Mouse (Mus musculus): Measurements from ENCODE around the gene Clec11a.
"Not testable (repeated sequence)": the region's sequence is repeated elsewhere in the genome, so short reads cannot be mapped to it uniquely, and the experiment has no call there.

Gene Clec11a

DNA sequence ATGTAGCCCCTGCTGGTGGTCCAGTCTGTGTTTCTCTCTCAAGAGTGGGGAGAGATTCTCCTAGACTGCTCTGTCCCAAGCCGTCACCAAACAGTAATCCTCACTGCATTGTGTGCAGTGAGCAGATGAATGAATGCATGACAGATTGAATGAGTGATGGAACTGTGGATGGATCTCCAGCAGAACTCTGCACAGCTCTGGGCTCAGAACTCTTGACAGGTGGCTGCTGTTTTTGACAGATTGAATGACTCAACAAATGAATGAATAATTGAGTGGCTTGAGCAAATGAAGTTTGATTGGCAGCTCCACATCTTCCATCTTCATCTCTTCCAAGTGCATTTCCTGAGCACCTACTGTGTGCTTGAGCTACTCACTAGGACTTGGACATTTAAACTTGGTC, 15.6 kb upstream of the Clec11a start:
- DNase-seq (ENCODE audit: low spot score): no peak

DNA sequence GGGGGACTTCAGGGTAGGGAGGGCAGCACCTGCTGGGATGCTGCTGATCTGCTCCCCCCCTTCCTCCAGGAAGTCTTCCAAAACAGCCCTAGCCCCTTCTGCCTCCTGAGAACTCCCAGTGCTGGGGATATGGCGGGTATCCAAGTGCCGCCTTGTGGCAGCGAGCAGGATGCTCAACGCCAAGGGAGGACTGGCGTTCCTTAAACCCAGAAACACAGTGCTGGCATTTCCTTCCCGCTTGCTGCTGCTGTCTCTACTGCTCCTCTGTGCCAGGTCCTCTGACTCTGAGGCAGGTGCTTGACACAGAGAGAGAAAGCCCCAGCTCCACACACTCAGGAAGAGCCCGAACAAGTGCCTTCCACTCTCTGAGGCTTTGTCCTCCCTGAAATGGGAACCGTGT, 14.2 kb upstream of the Clec11a start:
- no peak for DNase-seq (ENCODE audit: low spot score)

DNA sequence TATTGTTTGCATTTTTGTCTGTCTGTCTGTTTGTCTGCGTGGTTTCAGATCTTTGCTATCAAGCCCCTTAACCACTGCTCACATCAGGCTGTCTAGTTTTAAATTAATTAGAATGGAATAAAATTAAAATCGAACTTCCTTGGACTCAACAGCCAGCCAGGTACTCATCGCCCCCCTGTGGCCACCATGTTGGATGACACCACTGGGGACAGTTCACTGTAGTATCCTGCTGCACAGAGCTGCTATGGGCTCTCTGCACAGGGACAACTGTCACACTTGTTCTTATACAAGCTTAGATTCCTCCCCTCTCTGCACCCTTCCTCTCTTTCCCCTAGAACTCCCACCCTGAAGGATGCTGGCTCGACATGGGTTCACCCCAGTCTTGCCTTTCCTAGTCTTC, 11.2 kb upstream of the Clec11a start:
- no peak for DNase-seq (ENCODE audit: low spot score)

DNA sequence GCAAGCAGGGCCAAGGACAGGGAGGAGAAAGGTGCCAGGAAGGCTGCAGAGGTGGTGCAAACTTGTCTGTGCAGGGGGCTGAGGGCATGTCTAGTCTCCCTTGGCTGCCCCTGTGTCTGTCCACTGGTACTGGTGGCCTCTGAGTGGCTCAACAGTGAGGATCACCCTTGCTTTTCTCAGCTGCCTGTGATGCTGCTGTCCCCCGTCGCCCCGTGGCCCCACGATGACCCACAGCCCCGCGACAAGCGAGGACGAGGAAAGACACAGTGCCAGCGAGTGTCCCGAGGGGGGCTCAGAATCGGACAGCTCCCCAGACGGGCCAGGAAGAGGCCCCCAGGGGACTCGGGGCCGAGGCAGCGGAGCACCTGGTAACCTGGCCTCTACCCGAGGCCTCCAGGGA, 5.8 kb upstream of the Clec11a start:
- DNase-seq (ENCODE audit: low spot score): no peak

DNA sequence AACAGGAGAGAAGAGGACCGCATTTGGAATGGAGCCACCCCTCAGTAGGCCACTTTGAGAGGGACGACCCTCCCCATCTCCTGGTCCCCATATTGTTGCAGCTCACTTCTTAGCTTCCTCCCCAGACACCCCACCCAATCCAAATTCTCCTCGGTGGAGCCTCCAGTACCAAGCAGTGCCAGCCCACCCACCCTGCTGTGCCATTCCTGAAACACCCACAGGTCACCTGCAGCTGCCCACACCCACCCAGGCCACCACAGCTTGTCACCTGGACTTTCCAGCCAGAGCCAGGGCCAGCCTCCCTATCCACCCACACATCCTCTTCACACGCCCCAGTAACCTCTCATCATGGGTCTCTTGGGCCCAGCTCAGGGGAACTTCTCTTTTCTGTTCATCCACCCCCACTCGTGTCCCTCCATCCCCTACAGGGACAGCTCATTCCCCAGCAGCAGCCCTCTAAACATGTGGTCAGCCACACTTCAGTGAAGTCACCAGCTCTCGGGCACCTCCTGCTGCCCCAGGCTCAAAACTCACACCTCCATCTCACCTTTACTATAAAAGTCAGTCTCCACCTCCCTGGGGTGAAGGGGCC, 5.1 kb upstream of the Clec11a start:
- DNase-seq (ENCODE audit: low spot score): no peak

DNA sequence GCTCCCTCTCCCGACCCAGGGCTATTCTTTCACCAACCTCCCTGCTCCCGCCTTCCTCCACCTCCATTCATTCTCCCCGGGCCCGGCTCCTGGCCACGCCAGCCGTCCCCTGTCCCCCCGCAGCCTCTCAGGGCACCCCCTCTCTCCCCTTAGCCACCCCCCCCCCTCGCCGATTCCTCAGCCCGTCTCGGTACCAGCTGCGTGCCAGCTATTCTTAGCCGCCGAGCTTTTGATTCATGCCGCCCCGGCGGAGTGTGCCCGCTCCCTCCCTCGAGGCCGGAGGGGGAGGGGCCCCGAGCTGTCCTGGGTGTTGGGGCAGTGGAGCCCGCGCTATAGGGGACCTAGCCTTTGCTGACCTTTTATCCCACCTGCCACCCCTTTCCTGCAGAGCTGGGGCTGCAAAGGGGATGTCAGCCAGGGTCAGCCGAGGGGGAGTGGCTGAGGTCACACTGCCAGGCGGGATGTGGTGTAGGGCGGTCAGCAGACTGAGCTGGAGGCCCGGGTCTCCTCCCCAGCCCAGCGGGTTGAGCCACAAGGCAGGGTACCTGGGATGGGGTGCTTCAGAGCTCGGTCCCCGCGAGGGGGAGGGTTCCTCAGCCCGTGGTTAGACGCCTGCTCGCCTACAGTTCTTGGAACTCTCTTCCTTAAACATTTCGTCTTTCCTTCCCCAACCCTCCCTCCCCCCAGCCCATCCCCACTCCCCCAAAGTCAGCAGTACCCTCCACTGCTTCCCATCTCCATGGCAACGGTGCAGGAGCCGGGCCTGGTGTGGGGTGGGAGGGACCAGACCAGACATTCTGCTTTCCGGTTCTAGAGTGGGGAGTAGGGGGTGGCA, 4.4 kb upstream of the Clec11a start:
- DNase-seq (ENCODE audit: low spot score): peak; percentile 21

DNA sequence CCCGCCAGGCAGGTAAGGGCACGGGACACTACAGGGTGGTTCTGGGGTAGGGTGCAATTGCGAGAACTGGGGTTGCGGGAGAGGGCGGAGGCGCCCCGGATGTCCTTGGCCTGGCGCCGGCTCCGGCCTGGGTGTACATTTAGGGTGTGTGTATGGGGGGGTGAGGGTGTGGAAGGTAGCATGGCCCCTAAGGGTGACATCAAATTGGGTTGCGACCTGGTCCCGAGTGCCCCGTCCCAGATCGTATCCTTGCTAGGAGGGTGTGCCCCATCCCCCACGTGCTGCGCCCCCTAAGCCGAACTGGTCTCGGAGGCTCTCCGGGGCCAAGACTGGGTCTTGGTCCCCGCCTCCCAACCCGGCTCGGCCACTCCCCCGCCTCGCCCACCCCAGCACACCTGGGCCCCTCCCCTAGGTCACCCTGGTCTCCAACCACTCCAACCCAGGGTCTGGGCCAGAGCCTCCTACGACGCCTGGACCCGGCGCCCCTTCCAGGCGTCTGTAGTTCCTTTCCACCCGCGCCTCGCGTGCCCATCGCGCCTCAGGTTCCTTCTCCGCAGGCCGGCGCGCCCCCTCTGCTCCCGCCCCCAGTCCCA, 3.7 kb upstream of the Clec11a start:
- DNase-seq (ENCODE audit: low spot score): no peak

DNA sequence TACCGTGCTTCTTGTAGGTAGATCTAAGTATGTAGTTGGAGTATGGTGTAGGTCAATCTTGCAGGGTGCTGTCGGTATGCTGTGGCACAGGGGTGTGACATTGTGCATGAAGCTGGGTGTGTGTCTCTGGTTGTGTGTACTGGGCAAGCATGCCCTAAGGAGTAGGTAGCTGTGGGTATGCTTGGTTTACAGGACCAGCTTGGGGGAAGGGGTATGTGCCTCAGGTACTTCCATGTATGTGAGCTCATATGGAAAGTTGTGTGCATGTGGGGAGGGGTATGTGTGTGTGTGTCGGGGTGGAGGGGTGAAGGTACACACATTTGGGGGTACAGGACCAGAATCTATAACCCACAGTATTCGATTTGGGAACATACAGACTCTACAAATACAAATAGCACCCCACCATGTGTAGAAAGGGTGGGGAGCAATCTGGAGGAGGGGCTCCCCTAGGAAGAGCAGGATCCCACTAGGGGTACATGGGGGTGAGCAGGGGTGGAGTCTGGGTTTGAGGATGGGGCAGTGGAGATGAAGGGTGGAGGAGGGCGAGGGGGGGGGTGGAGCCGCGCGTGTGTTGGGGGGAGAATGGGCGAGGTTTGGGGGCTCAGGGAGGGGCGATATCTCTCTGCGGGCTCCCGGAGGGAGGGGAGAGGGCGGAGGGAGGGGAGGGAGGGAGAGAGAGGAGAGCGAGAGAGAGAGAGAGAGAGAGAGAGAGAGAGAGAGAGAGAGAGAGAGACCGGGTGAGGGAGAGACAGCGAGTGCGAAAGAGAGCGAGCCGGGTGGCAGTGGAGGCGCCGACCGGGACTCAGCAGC, 3.0 kb upstream of the Clec11a start, which contains the start of gene Shank1:
TSS of gene Shank1 (plus strand) at position 779 of the 810 bp plus-strand sequence.
- no peak for DNase-seq (ENCODE audit: low spot score)

DNA sequence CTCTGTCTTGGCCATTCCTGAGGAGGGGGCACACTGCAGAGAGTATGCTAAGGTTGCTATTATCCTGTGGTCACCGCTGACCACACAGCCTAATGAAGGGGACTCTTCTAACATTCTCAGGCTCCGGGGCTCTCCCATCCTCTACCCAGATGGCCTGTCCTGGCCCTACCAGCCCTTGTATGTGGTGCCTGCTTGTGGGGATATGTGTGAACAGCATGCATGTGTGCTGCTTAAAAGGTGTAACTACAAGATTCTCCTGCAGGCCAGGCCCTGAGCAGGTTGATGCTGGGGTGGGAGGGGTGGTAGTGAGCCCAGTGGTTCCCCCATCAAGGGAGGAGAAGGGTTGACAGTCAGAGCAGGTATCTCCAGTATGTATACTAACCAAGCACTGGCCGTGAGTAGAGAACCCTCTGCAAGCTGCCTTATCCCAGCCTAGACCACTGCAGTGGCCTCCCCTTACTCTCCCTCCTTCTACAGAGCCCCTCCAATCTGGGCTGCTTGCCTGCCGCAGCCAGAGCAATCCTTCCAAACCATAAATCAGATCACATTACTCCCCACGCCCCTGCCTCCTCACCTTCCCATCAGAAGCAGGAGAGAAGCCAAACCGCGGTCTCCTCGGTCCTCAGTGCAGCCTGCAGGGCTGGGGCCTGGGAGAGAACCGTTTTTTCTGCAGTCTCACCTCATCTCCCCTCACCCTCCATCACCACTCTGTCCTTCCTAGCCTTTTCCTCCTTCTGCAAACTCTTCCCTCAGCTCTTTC, 739 bp upstream of the Clec11a start:
- no peak for DNase-seq (ENCODE audit: low spot score)

DNA sequence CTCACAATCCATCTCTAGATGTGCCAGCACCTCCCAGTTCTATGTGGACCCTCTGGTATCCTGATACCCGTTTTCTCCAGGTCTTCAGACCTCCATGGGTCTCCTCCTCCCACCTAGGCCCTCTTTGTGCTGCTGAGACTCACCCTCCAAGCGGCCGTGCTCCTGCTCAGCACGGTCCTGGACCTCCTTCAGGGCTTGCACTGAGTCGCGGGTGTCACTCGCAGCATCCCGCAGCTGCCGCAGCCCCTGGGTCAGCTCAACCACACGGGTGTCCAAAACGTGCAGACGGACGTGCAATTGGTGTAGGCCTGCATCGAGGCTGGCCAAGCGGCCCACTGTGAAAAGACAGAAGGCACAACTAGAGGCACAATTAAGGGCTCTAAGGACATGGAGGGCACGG, 1.0 kb downstream of the Clec11a start:
- DNase-seq (ENCODE audit: low spot score): no peak

DNA sequence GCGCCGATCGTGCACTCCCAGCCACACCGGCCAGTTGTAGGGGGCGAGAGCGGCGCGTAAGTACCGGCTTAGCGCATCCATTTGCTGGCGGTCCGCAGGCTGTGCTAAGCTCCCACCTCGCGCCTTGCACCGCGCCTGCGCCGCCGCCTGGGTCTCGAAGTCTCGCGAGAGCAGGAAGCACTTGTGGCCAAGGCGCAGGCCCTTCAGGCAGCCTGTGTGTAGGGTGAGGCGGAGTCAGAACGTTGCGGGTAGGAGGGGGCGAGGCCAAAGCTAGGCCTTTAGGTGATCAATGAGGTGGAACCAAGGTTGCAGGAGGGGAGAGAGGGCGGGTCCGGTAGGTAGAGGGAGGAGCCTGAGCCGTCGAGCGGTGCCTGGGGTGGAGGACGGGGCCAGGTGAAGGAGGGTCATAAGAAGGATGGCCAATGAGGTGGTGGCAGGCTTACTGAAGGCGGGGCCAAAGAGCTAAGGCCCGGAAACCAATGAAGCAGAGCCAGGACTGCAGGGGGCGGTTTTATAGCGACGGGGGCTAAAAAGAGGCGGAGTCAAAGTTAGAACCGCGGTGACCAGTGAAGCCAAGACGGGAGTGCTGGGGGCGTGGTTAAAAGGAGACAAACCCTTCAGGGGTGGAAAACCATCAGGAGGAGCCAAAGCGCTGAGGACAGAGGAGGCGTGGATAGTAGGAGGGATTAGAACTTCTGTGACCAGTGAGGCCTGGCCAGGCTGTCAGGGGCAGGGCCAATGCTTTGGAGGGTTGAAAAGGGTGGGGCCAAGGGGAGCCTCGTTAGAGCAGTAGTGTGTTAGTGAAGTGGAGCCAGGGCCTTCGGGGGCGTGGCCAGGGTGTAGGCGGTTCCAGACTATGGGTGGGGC, 1.7 kb downstream of the Clec11a start:
- DNase-seq (ENCODE audit: low spot score): peak; percentile 99

DNA sequence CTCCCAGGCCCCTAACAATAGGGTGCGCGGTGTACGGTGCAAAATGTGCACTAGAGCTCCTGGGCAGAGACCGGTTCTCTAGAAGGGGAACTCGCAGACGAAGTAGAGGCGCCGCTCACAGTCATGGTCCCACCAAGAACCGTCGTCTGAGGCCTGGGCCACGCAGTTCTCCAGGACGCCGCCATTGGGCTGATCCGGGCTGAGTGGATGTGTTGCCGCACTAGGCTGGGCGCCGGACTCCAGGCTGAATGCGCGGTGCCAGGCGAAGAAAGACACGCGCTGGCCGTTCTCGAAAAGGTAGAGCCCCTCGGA, 2.3 kb downstream of the Clec11a start:
- no peak for DNase-seq (ENCODE audit: low spot score)

DNA sequence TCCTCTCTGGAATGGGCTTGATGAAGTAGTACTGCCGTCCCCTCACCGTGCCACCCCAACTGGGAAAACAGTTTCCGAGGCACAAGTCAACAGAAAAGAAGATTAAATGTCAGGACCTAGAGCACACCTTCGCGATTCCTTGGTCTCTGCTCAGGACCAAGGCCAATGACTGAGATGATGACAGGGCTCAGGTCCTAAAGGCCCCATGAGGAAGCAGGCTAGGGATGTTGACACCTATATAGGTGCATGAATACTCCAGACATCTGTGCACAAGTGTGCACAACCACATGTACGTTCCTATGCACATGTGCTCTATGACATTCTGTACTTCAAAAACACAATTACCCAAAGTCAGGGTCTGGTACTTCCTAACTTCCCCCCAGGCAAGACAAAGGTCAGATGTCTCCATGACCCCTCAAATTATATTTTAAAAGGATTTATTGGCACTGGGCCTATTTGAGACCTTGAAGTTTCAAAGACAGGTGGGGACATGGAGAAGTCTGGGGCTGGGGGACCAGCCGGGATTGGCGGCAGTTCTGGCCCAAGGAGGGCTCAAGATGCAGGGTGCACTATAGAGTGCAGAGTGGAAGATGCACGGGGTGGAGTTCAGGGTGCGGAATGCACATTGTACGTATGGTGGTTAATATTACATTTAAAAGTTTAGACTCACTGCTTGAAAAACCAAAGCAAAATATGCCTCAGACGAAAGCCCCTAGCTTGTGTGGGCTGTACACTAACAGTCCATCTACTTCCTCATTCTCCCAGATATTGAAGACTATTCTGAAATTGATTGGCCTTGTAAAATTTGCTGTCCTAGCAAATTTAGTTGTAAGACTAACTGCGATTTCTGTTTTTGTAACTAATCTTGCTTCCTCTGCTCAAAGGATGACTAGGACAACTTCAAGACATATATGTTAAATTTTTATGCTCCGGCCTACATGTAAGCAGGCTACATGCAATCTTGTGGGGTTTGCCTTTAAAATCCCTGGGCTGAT, 3.1 kb downstream of the Clec11a start:
- DNase-seq (ENCODE audit: low spot score): no peak

DNA sequence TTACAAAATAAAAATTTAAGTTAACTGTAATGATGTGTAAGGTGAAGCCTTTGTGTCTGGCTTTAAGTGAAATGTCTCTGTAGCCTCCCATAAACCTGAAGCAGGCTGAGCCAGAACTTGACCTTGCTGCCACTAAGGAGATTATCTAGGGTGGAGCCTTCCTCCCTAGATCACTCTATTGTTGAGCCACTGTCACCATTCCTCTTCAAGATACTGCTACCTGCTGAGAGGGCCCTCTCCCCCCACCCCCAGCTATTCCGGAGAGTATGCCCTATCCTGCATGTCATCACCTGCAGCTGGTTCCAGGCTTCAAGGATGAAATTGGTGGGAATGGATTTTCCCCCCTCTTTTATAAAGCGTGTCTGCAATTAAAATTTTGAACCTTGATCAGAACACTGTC, 9.2 kb downstream of the Clec11a start:
- not testable (repeated sequence) for DNase-seq (ENCODE audit: low spot score)

DNA sequence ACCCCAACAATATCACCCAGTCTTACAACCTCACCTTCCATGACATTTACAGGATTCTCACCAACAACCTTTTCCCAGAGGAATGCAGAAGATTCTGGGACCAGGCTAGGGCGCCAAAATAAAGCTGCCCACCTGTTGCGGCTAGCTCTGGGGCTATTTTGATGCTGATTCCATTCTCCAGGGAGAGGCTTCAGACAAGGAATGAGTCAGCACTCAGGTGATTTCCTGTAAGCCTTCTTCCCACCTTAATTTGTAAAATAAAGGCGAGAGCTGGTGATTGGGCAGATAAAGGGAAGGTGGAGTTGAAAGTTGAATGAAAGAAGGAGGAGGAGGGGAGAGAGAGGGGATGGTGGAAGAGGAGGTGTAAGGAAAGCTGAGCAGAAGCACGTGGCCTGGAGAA, 15.3 kb downstream of the Clec11a start:
- no peak for DNase-seq (ENCODE audit: low spot score)

DNA sequence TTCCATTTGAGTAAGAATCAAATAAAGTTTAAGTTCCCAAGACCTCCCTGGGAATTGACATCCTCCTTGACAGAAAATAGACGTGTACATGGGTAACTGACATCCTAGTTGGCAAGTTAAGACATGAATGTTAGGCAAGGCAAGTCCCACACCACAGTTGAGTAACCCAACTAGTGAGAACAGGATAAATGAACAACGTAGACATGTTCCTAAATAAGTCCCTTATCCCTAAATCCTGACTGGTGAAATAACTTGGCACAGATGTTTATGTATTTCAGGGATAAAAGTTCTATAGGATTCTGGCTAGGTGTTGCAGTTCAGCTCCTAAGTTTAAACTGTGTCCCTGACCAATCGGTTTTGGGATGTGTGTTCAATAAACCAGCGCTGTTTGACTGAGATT, 15.7 kb downstream of the Clec11a start:
- no peak for DNase-seq (ENCODE audit: low spot score)

DNA sequence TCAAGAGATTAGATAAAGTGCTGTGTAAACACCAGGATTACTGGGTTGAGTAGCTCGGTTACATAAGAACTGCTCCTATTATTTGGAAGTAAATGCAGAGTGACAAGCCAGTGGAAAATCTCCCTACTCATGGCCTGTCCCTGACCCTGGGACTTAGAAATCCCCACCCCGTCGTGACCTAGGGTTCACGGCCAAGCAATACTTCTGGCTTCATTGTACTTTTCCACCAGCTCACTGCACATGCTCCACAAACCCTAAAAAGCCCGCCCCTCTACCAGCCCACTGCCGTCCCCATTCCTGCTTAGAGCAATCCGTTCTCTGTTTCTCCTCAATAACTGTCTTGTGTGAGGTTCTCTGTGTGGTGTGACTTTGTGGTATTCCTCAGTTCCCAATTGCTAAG, 18.9 kb downstream of the Clec11a start:
- DNase-seq (ENCODE audit: low spot score): no peak

DNA sequence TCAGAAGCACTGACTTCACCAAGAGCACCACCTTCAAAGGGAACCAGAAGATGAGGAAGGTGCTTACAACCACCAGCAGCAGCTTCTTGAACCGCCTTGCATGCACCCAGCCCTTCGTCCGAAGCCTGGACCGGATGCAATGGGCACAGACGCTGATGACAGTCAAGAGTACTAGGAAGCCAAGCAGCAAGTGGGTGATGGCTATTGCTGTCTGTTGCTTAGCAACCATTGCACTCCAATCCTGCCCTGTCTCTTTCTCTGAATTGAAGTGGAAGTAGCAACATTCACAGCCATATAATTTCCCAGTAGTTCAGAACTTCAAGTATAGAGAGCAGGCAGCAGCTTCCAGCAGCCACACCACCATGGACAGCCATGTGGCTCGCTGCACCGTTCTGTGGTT, 25.1 kb downstream of the Clec11a start:
- no peak for DNase-seq (ENCODE audit: low spot score)

DNA sequence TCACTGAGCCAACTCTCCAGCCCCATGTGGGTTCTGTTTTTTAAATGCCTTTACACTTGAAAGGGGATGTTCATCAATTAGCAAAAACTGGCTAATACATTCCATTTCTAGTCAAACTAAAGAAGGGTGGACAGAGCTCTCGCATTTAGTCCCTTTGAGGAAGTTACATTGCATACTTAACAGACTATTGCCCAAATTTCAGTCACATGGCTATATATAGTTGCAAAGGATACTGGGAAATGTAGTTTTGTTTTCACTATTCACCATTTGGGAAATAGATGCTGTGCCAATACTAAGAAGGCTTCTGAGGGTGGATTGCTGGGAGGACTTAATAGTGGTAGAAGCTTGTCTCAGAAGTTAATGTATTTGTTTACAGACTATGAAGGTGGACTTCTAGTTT, 25.7 kb downstream of the Clec11a start:
- DNase-seq (ENCODE audit: low spot score): no peak

DNA sequence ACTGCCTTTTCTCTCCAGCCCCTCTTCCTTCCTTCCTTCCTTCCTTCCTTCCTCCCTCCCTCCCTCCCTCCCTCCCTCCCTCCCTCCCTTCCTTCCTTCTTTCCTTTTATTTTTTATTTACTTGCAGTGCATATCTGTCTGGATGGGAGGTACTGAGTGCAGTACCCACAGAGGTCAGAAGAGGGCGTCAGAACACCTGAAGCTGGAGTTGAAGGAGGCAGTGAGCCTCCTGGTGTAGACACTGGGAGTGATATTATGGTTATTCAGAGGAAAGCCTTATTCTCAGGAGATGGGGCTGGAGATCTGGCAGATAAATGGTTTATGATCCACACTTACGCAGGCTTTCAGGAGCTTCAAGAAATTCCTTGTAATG, 29.5 kb downstream of the Clec11a start:
- peak; percentile 41 for DNase-seq (ENCODE audit: low spot score)
